Mouse (Mus musculus): ENCODE data around the gene Pptc7. TPM values are rescaled to one million over a fixed set of nuclear protein-coding genes. Genes with fewer than 3 reads are reported as not detected.

The Pptc7 gene
- polyA plus RNA-seq, 1 experiment from 2014 or later = 10.4 TPM

DNA sequence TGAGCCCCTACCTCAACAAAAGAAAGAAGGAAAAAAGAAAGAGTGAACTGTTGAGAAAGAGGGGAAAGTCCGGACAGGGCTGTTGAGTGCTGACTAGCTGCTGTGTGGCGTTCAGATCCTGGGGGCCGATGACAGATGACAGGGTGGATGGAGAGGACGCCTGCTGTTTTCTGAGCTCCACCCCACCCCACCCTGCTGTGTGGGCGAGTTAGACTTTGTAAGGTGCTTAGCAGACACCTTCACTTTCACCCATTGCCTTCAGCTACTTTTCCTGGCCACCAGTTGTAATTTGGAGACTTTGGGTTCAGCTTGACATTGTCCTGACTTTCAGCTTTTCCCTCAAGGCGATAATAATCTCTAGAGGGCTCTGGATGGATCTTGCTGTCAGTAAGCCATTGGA, 7.0 kb downstream of the Pptc7 start:
- H3K4me2 ChIP-seq (replicated peaks) = peak overlapping the region; percentile 32
- 0 out of 2 replicates have a peak, but pooled peaks cover 2% of the 10 kb centered on the region for H3K36me3 ChIP-seq
- peak; percentile 57 for ATAC-seq
- 56% methylated on average over 6 of the region's 6 CpGs for WGBS
- H3K4me1 ChIP-seq (replicated peaks) = peaks cover 18% of the 10 kb centered on the region
- peak overlapping the region; percentile 6; the same call in 1 of the 2 replicates for H3K9ac ChIP-seq
- no peaks in the 10 kb centered on the region for H3K27me3 ChIP-seq (replicated peaks)
- peak overlapping the region; percentile 69 for H3K27ac ChIP-seq
- no peak overlapping the region for H3K4me3 ChIP-seq (replicated peaks)
- no peaks in the 10 kb centered on the region for H3K9me3 ChIP-seq

- no peaks in the 10 kb centered on the region for H3K27me3 ChIP-seq (replicated peaks)
- 55% methylated on average over 17 of the region's 17 CpGs for WGBS
These were observed 7.6 kb downstream of the Pptc7 start for GRCm38 (mm10) chr5:122291553-122292339.

DNA sequence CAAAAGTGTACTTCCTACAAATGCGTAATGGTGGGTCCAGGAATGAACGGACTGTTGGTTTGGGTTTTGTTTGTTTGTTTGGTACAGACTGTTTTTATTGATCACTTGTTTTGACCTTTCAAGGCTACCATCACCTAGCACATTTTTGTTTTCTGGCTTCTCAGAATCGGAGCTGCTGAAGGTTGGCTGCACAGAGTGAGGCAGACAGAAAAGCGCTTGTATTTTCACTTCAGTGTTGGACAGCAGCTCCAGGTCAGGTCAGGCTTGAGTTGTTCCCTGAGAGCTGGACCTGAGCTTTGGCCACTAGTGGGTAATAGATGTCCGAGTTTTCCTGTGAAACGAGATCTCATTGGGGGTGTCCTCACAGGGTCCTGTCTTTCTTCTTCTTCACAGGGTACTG, 9.0 kb downstream of the Pptc7 start:
- ATAC-seq = no peak
- H3K4me2 ChIP-seq (replicated peaks) = no peak overlapping the region
- H3K27me3 ChIP-seq (replicated peaks) = no peaks in the 10 kb centered on the region
- no peak overlapping the region for H3K27ac ChIP-seq
- H3K4me3 ChIP-seq (replicated peaks) = no peak overlapping the region
- 62% methylated on average over 6 of the region's 6 CpGs for WGBS
- no peaks in the 10 kb centered on the region for H3K9me3 ChIP-seq
- H3K4me1 ChIP-seq (replicated peaks) = peaks cover 14% of the 10 kb centered on the region
- H3K36me3 ChIP-seq = no peaks in the 10 kb centered on the region
- no peak overlapping the region for H3K9ac ChIP-seq

More at GRCm38 (mm10) chr5:122291553-122292339, 7.6 kb downstream of the Pptc7 start:
- peak overlapping the region; percentile 23; the same call in 1 of the 2 replicates for H3K9ac ChIP-seq
- H3K4me3 ChIP-seq (replicated peaks) = no peak overlapping the region
- ATAC-seq = peak; percentile 79
- H3K4me2 ChIP-seq (replicated peaks) = peak overlapping the region; percentile 32
- H3K9me3 ChIP-seq = no peaks in the 10 kb centered on the region
- peak overlapping the region; percentile 69 for H3K27ac ChIP-seq
- 0 out of 2 replicates have a peak, but pooled peaks cover 2% of the 10 kb centered on the region for H3K36me3 ChIP-seq
- peaks cover 16% of the 10 kb centered on the region for H3K4me1 ChIP-seq (replicated peaks)

- Histone ChIP-seq H3K4me3 (replicated peaks) (no peak overlapping the region), H3K9ac (no peak overlapping the region), H3K9me3 (no peaks in the 10 kb centered on the region), H3K4me1 (replicated peaks) (peaks cover 11% of the 10 kb centered on the region), H3K4me2 (replicated peaks) (no peak overlapping the region), H3K36me3 (no peaks in the 10 kb centered on the region), H3K27ac (no peak overlapping the region), H3K27me3 (replicated peaks) (no peaks in the 10 kb centered on the region)
- WGBS = 76% methylated on average over 3 of the region's 3 CpGs
- ATAC-seq = no peak
These were observed 10.1 kb downstream of the Pptc7 start for GRCm38 (mm10) chr5:122294219-122294735.

DNA sequence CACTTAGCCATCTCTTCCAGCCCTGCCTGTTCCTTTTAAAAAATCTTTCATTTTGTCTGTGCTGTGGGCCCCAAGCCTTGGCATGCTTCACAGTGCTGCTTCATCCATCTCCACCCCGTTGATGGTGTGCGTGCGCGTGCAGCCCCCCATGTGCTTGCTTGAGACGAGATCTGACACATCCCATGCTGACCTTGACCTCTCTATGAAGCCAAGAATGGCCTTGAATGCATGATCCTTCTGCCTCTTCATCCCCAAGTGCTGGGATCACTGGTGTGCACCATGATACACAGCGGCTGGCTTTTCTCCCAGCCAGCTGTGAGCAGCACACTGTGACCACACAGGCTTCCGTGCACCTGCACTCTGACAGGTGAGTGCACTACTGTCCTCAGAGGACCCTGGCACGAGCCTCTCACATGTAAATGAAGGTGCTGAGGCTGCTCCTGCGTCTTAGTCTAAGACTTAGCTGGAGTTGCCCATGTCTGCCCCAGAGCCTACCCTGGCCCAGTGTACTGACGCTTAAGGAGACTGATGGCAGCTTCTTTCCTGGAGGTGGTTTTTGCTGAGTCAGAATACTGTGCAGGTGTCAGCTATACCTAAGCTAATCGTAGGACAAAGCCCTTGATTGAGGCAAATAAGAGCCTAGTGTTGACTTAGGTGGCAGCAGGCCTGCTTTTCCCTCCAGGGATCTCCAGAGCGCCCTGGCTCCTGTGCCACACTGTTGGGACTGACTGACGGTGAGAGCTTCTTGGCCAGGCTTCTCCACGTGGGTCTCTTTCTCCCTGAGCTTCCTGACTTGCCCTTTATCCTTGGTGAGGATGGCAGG, 11.2 kb downstream of the Pptc7 start:
- Histone ChIP-seq H3K27me3 (replicated peaks) (no peaks in the 10 kb centered on the region), H3K9ac (no peak overlapping the region), H3K27ac (no peak overlapping the region), H3K4me2 (replicated peaks) (no peak overlapping the region), H3K36me3 (no peaks in the 10 kb centered on the region), H3K4me1 (replicated peaks) (peaks cover 11% of the 10 kb centered on the region), H3K9me3 (no peaks in the 10 kb centered on the region), H3K4me3 (replicated peaks) (no peak overlapping the region)
- ATAC-seq = peak; percentile 32; the same call in 1 of the 2 replicates
- WGBS = 74% methylated on average over 14 of the region's 14 CpGs

GRCm38 (mm10) chr5:122300071-122300518, 15.9 kb downstream of the Pptc7 start:
- Histone ChIP-seq H3K27ac (no peak overlapping the region), H3K9ac (no peak overlapping the region), H3K27me3 (replicated peaks) (no peaks in the 10 kb centered on the region), H3K4me3 (replicated peaks) (no peak overlapping the region), H3K4me1 (replicated peaks) (peaks cover 33% of the 10 kb centered on the region), H3K4me2 (replicated peaks) (no peak overlapping the region), H3K36me3 (no peaks in the 10 kb centered on the region), H3K9me3 (no peaks in the 10 kb centered on the region)
- no peak for ATAC-seq
- 87% methylated on average over 6 of the region's 6 CpGs for WGBS

GRCm38 (mm10) chr5:122302810-122303745, 18.9 kb downstream of the Pptc7 start:
- H3K27ac ChIP-seq = peak overlapping the region; percentile 65
- peak overlapping the region; percentile 25; the same call in 1 of the 2 replicates for H3K4me2 ChIP-seq (replicated peaks)
- H3K9me3 ChIP-seq = no peaks in the 10 kb centered on the region
- 47% methylated on average over 17 of the region's 17 CpGs for WGBS
- peak; percentile 90 for ATAC-seq
- no peak overlapping the region for H3K9ac ChIP-seq
- no peaks in the 10 kb centered on the region for H3K36me3 ChIP-seq
- H3K27me3 ChIP-seq (replicated peaks) = no peaks in the 10 kb centered on the region
- H3K4me3 ChIP-seq (replicated peaks) = no peak overlapping the region
- H3K4me1 ChIP-seq (replicated peaks) = peaks cover 29% of the 10 kb centered on the region

DNA sequence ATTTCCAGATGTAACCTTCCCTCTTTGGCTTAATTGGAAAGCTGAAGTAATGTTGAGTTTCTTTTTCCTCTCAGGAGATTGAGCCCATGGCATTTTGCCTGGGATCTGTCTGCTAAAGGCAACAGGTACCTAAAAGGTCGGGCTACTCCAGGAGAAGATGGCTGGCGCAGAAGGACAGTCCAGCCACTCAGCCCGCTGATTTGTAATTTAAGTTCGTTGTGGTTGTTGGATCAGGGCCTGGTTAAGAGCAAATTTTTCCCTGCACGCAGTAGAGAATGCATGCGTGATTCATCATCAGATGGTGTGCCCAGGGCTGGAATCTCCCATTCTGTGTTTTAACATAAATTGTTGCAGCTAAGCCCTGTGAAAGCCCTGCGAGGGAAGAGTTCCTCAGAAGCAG, 19.8 kb downstream of the Pptc7 start:
- Histone ChIP-seq H3K4me1 (replicated peaks) (peaks cover 29% of the 10 kb centered on the region), H3K9me3 (no peaks in the 10 kb centered on the region), H3K27ac (0 out of 2 replicates have a peak overlapping the region, but pooled peaks have one; percentile 58), H3K4me3 (replicated peaks) (no peak overlapping the region), H3K27me3 (replicated peaks) (no peaks in the 10 kb centered on the region), H3K36me3 (no peaks in the 10 kb centered on the region), H3K9ac (no peak overlapping the region), H3K4me2 (replicated peaks) (no peak overlapping the region)
- WGBS = 68% methylated on average over 7 of the region's 7 CpGs
- no peak for ATAC-seq

DNA sequence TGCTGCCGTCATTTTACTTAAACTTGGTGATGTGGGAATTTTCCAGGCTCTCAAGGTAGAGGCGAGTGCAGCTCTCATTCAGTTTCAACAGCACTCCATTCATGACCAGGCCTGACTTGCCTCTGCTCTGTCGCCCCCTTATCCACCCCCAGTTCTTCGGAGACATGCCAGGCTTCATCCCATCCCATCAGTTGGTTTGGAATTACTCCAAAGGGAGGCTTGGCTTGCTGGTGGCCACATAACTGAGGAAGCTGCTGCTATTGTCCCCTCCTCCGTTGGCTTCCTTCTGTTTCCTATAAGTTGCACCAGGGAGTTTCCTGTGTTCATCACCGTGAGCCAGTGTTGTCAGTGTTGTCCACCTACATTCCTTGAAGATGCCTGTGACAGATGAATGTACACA, 20.4 kb downstream of the Pptc7 start:
- Histone ChIP-seq H3K27ac (no peak overlapping the region), H3K4me3 (replicated peaks) (no peak overlapping the region)
- ATAC-seq = no peak

GRCm38 (mm10) chr5:122305472-122305871, 21.3 kb downstream of the Pptc7 start:
- Histone ChIP-seq H3K4me1 (replicated peaks) (peaks cover 29% of the 10 kb centered on the region), H3K4me3 (replicated peaks) (no peak overlapping the region), H3K27me3 (replicated peaks) (no peaks in the 10 kb centered on the region), H3K9me3 (no peaks in the 10 kb centered on the region), H3K36me3 (peaks cover 4% of the 10 kb centered on the region; the same call in 1 of the 2 replicates), H3K4me2 (replicated peaks) (no peak overlapping the region), H3K27ac (no peak overlapping the region), H3K9ac (no peak overlapping the region)
- WGBS = 90% methylated on average over 7 of the region's 7 CpGs
- ATAC-seq = no peak

More for the DNA sequence above, 20.4 kb downstream of the Pptc7 start:
- Histone ChIP-seq H3K27me3 (replicated peaks) (no peaks in the 10 kb centered on the region), H3K9me3 (no peaks in the 10 kb centered on the region), H3K4me2 (replicated peaks) (no peak overlapping the region), H3K4me1 (replicated peaks) (peaks cover 29% of the 10 kb centered on the region), H3K9ac (no peak overlapping the region), H3K36me3 (peaks cover 2% of the 10 kb centered on the region; the same call in 1 of the 2 replicates)
- 67% methylated on average over 6 of the region's 6 CpGs for WGBS

DNA sequence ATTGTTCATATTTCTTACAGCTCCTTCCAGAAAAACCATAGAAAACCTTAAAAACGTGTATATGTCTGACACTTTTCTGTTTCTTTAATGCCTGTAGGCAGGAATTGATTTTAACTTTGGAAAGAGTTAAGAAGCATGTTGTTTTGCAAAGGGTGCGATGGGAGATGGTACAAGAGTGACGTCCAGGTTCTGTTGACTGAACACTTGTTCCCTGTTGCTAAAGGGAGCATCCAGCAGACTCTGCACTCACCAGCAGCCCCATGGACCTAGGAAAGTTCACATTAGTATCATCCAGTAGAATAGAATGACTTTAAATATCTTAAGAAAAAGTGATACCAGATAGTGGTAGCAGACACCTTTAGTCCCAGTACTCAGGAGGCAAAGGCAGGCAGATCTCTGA, 22.4 kb downstream of the Pptc7 start:
- Histone ChIP-seq H3K4me1 (replicated peaks) (peaks cover 28% of the 10 kb centered on the region), H3K4me3 (replicated peaks) (no peak overlapping the region), H3K9ac (no peak overlapping the region), H3K27ac (no peak overlapping the region), H3K9me3 (no peaks in the 10 kb centered on the region), H3K4me2 (replicated peaks) (no peak overlapping the region), H3K36me3 (peaks cover 4% of the 10 kb centered on the region; the same call in 1 of the 2 replicates), H3K27me3 (replicated peaks) (no peaks in the 10 kb centered on the region)
- 86% methylated on average over 3 of the region's 3 CpGs for WGBS
- ATAC-seq = no peak

Data from intestine, embryonic 15.5 days (tissue).